Mouse (Mus musculus): ENCODE measurements around the gene Fam129a. TPM values are rescaled to one million over a fixed set of nuclear protein-coding genes. Genes with fewer than 3 reads are reported as not detected.
A peak's percentile ranks its signal among the peaks of the same experiment; 100 is the strongest.

Fam129a gene
- polyA plus RNA-seq, 1 experiment from 2014 or later: 13.1 TPM

GRCm38 (mm10) chr1:151664384-151664783 is 93.4 kb downstream of the Fam129a start:
- TF ChIP-seq CTCF (IDR thresholded peaks at IDR 0.05) (no peak), EP300 (IDR thresholded peaks at IDR 0.05) (no peak)
- 77% methylated on average over 10 of the region's 10 CpGs for WGBS
- DNase-seq (ENCODE audit: low spot score) (no peak), ATAC-seq (no peak)
- H3K4me1 ChIP-seq (ENCODE audit: insufficient read depth, low read depth, low read length): no peaks in the 10 kb centered on the region
- no peak overlapping the region for H3K4me3 ChIP-seq (ENCODE audit: low read depth, low read length)
- no peak overlapping the region for H3K4me2 ChIP-seq (replicated peaks; ENCODE audit: low read depth, low read length)
- H3K9me3 ChIP-seq (ENCODE audit: low read length): no peaks in the 10 kb centered on the region
- no peak overlapping the region for H3K9ac ChIP-seq (replicated peaks; ENCODE audit: low read depth)
- no peak overlapping the region for H3K27ac ChIP-seq (ENCODE audit: low read length)
- H3K27me3 ChIP-seq (replicated peaks; ENCODE audit: insufficient read depth, low read length): no peaks in the 10 kb centered on the region
- no peaks in the 10 kb centered on the region for H3K36me3 ChIP-seq (ENCODE audit: insufficient read depth, low read length)

DNA sequence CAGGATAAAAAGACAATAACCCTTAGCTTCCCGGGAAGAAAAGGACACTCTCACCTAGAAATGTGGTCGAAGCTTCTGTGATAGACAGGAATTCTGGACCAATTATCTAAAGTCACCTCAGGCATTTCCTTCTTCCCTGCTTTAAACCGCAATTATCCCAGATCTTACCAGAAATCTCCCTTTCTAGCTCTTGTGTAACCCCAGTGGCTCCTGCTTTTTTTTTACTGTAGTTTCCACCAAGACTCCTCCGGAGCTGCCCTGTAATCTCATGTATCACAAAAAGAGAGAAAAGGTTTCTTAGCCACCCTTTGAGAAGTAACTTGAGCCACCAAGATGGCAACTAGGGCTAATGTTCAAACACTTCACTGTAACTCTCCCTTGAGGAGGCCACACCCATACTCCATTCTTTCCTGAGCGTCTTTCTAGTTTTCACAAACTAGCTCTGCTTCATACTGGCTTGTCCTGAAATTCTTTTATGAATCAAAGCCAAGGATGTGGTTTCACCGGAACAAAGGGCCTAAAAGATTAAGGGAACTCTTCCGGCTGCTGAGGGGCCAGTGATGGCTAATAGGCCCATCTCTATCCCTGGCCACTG is 93.9 kb downstream of the Fam129a start:
- ATAC-seq: peak; percentile 86
- WGBS: 58% methylated on average over 7 of the region's 7 CpGs
- Histone ChIP-seq H3K9me3 (ENCODE audit: low read length) (no peaks in the 10 kb centered on the region), H3K4me2 (replicated peaks; ENCODE audit: low read depth, low read length) (no peak overlapping the region), H3K9ac (replicated peaks; ENCODE audit: low read depth) (no peak overlapping the region), H3K27me3 (replicated peaks; ENCODE audit: insufficient read depth, low read length) (no peaks in the 10 kb centered on the region), H3K4me1 (ENCODE audit: insufficient read depth, low read depth, low read length) (no peaks in the 10 kb centered on the region), H3K36me3 (ENCODE audit: insufficient read depth, low read length) (no peaks in the 10 kb centered on the region), H3K4me3 (ENCODE audit: low read depth, low read length) (no peak overlapping the region), H3K27ac (ENCODE audit: low read length) (no peak overlapping the region)
- TF ChIP-seq CTCF (IDR thresholded peaks at IDR 0.05) (no peak), EP300 (IDR thresholded peaks at IDR 0.05) (no peak)
- DNase-seq (ENCODE audit: low spot score): peak; percentile 77

DNA sequence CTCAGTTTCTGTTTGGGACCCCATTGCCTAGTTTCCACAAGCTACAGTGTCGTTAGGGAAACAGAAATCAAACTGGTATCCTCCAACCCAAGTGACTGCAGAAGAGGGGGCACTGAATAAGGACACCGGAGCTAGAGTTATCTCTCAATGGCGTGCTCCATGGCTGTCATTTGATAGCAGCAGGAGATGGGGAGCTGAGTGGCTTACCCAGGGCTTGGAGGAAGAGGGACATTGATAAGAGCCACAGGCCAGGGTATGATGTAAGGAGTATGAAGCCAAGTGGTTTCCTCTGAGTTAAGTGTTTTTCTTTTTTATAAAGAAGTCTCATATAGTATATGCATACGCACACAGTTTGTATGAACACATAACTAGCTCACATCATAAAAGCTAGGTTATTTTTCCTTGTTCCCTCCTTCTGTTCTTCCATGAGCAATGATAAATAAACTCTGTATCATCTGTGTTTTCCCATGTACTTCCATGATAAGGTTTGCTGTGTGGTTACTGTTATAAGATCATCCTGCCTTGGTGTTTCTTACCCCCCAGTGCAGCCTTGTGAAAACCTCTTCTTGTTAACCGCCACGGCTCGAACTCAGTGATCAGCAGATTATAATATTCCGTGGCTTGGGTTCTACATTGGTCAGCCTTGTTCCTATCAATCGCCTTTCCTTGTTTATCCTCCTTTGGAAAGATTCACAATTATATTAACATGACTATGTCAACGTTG is 96.5 kb downstream of the Fam129a start:
- 76% methylated on average over 10 of the region's 10 CpGs for WGBS
- no peaks in the 10 kb centered on the region for H3K4me1 ChIP-seq (ENCODE audit: insufficient read depth, low read depth, low read length)
- no peak for ATAC-seq
- no peak overlapping the region for H3K27ac ChIP-seq (ENCODE audit: low read length)
- H3K4me3 ChIP-seq (ENCODE audit: low read depth, low read length): no peak overlapping the region
- no peaks in the 10 kb centered on the region for H3K9me3 ChIP-seq (ENCODE audit: low read length)
- no peak for TF ChIP-seq CTCF (IDR thresholded peaks at IDR 0.05)
- no peak for TF ChIP-seq EP300 (IDR thresholded peaks at IDR 0.05)
- H3K9ac ChIP-seq (replicated peaks; ENCODE audit: low read depth): no peak overlapping the region
- H3K27me3 ChIP-seq (replicated peaks; ENCODE audit: insufficient read depth, low read length): no peaks in the 10 kb centered on the region
- H3K36me3 ChIP-seq (ENCODE audit: insufficient read depth, low read length): no peaks in the 10 kb centered on the region
- H3K4me2 ChIP-seq (replicated peaks; ENCODE audit: low read depth, low read length): no peak overlapping the region
- no peak for DNase-seq (ENCODE audit: low spot score)

GRCm38 (mm10) chr1:151670006-151670591 is 99.1 kb downstream of the Fam129a start:
- no peak for DNase-seq (ENCODE audit: low spot score)
- Histone ChIP-seq H3K27me3 (replicated peaks; ENCODE audit: insufficient read depth, low read length) (no peaks in the 10 kb centered on the region), H3K9ac (replicated peaks; ENCODE audit: low read depth) (no peak overlapping the region), H3K9me3 (ENCODE audit: low read length) (no peaks in the 10 kb centered on the region), H3K36me3 (ENCODE audit: insufficient read depth, low read length) (no peaks in the 10 kb centered on the region), H3K4me2 (replicated peaks; ENCODE audit: low read depth, low read length) (no peak overlapping the region), H3K4me1 (ENCODE audit: insufficient read depth, low read depth, low read length) (no peaks in the 10 kb centered on the region), H3K4me3 (ENCODE audit: low read depth, low read length) (no peak overlapping the region), H3K27ac (ENCODE audit: low read length) (no peak overlapping the region)
- ATAC-seq: no peak
- TF ChIP-seq CTCF (IDR thresholded peaks at IDR 0.05): no peak
- no peak for TF ChIP-seq EP300 (IDR thresholded peaks at IDR 0.05)
- WGBS: 77% methylated on average over 9 of the region's 9 CpGs

DNA sequence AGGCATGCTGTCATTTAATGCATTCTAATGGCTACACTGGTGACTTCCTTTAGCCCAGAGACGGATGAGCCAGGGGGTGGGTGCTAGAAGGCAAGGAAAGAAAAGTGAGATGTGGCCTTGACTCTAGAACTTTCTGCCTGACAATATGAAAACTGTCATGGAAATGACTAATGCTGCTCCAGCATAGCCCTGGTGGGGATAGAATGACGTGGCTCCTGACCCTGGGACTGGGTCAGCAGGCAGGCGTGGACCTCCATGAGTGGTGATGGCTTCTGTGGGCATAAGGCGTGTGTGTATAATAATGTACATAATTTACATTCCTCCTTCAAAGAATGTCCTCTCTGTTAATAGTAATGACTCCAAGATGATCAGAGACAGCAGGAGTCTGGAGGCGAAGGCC is 104.7 kb downstream of the Fam129a start:
- 39% methylated on average over 5 of the region's 5 CpGs for WGBS
- Histone ChIP-seq H3K27me3 (replicated peaks; ENCODE audit: insufficient read depth, low read length) (no peaks in the 10 kb centered on the region), H3K27ac (ENCODE audit: low read length) (no peak overlapping the region), H3K4me1 (ENCODE audit: insufficient read depth, low read depth, low read length) (no peaks in the 10 kb centered on the region), H3K4me2 (replicated peaks; ENCODE audit: low read depth, low read length) (no peak overlapping the region), H3K36me3 (ENCODE audit: insufficient read depth, low read length) (no peaks in the 10 kb centered on the region), H3K9me3 (ENCODE audit: low read length) (no peaks in the 10 kb centered on the region), H3K4me3 (ENCODE audit: low read depth, low read length) (no peak overlapping the region), H3K9ac (replicated peaks; ENCODE audit: low read depth) (no peak overlapping the region)
- no peak for TF ChIP-seq CTCF (IDR thresholded peaks at IDR 0.05)
- no peak for TF ChIP-seq EP300 (IDR thresholded peaks at IDR 0.05)
- DNase-seq (ENCODE audit: low spot score) (peak; percentile 9), ATAC-seq (no peak)

DNA sequence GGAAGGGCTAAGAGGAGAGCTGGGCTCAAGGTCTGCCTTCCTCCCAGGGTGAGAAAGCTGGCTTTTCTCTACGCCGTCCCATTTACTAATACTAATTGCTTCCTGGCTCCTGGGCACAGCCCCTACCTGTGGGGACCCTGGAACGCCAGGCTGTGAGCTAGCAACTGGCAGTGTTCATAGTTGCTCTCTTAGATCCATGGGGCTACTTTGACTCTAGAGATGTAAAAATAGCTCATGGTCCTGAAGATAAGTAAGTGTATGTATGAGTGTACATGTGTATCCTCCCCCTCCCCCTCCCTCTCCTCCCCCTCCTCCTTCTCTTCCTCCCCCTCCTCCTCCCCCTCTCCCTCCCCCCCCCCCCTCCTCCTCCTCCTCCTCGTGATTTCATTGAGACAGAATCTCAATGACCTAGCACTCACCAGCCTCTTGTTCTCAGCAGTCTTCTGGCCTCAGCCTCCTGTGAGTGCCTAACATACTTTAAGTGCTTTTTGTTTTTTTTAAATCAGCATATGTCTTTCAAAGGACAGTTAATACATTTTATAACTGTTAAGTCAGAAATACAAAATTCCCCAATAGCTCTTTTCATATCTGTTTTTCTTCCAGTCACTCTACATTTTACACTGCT is 106.3 kb downstream of the Fam129a start:
- Histone ChIP-seq H3K27me3 (replicated peaks; ENCODE audit: insufficient read depth, low read length) (no peaks in the 10 kb centered on the region), H3K9ac (replicated peaks; ENCODE audit: low read depth) (no peak overlapping the region), H3K4me3 (ENCODE audit: low read depth, low read length) (no peak overlapping the region), H3K27ac (ENCODE audit: low read length) (peak overlapping the region; percentile 21; the same call in 1 of the 2 replicates), H3K4me2 (replicated peaks; ENCODE audit: low read depth, low read length) (no peak overlapping the region), H3K36me3 (ENCODE audit: insufficient read depth, low read length) (no peaks in the 10 kb centered on the region), H3K9me3 (ENCODE audit: low read length) (no peaks in the 10 kb centered on the region), H3K4me1 (ENCODE audit: insufficient read depth, low read depth, low read length) (no peaks in the 10 kb centered on the region)
- 0 out of 2 replicates have a peak, but pooled peaks have one; percentile 3 for TF ChIP-seq EP300 (IDR thresholded peaks at IDR 0.05)
- no peak for TF ChIP-seq CTCF (IDR thresholded peaks at IDR 0.05)
- ATAC-seq: 0 out of 2 replicates have a peak, but pooled peaks have one; percentile 15
- 55% methylated on average over 3 of the region's 4 CpGs for whole genome bisulfite sequencing
- peak; percentile 46 for DNase-seq (ENCODE audit: low spot score)

All from lung, postnatal 0 days (tissue).